Mouse (Mus musculus) megakaryocyte, adult 5-6 weeks (primary cell): ENCODE results near the gene Serpini1. TPM values are rescaled to one million over a fixed set of nuclear protein-coding genes. Genes with fewer than 3 reads are reported as not detected.

Experiments used
- ATAC-seq: 2 replicates; pipeline ENCODE4 v1.8.0; 2016; ENCODE audit warnings: mild to moderate bottlenecking, inconsistent platforms; ENCODE audit not compliant: poor library complexity, severe bottlenecking
- total RNA-seq, 2 experiments: library from RNA; stranded (forward) in 1 of 2; stranded (reverse) in 1 of 2; fragments of 153-499, 151-499 nt in 1 of 2; fragments of 221-1000, 200-1000 nt in 1 of 2; gene quantifications; 2 replicates each; pipeline versions ENCODE4 v1.2.3 to v1.2.4; 2015 to 2017

Serpini1 gene
- total RNA-seq (2015) (0.76 and 2.4 TPM in 2 replicates), total RNA-seq (2017) (1.1 and 3.4 TPM in 2 replicates)

DNA sequence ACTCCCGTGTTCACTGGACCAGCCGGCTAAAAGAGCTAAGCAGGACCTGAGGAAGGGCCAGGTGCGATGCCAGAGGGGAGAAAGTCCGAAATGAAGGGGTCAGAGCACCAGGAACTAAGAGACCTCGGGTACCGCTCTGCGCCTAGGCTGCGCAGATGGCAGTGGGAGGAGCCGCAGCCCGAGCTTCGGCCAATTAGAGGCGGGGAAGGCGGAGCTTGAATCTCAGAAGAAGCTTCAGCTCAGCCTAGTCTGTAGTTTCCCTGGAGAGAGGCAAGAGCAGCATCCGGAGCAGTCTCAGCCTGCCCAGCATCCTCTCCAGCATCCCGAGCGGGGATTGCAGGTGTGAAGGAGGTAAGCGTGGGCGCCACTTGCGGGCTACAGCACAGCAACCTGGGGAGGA is at the start of gene Serpini1:
TSS of gene Serpini1 (plus strand) at position 256 of the 400 bp plus-strand sequence.
- peak; percentile 70 for ATAC-seq

GRCm38 (mm10) chr3:75517631-75518250 is 39.6 kb upstream of the Serpini1 start:
- peak; percentile 90 for ATAC-seq

GRCm38 (mm10) chr3:75521314-75521713 is 36.0 kb upstream of the Serpini1 start:
- no peak for ATAC-seq

DNA sequence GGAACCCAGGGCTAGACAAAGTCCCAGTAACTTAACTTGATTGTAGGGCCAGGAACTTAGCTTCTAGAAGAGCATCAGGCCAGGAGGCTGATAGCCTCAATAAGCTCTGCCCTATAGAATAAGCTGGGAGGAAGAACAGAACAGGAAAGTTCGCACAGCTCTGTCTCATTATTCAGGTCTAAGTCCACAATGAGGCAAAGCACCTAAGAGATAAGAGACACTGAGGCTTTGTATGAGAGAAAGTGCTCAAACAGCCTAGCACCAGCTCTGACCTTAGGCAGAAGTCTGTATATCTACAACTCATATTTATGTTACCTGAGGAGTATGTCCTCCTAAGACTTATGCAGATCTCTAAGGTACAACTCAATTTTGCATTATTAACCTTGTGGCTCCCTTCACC is 34.8 kb upstream of the Serpini1 start:
- ATAC-seq: no peak

DNA sequence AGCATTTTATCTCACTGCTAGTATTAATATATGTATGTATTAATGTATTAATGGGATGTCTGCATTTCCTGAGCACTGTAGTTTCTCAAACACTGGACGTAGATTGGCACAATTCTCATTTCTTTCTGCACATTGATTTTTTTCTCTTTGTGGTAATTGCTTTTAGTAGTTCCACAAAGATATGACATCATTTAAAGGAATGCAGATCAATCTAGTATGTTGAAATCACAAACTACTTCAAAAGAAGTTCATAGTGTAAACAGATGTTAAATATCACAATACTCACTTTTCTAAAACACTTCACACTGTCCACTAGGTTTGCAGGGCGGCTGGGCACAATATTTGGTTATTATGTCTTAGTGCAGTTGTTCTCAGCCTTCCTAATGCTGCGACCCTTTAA is 26.3 kb upstream of the Serpini1 start:
- no peak for ATAC-seq

GRCm38 (mm10) chr3:75534045-75534834 is 23.1 kb upstream of the Serpini1 start:
- no peak for ATAC-seq

GRCm38 (mm10) chr3:75541259-75541658 is 16.1 kb upstream of the Serpini1 start:
- ATAC-seq: no peak

GRCm38 (mm10) chr3:75542852-75543251 is 14.5 kb upstream of the Serpini1 start:
- no peak for ATAC-seq

DNA sequence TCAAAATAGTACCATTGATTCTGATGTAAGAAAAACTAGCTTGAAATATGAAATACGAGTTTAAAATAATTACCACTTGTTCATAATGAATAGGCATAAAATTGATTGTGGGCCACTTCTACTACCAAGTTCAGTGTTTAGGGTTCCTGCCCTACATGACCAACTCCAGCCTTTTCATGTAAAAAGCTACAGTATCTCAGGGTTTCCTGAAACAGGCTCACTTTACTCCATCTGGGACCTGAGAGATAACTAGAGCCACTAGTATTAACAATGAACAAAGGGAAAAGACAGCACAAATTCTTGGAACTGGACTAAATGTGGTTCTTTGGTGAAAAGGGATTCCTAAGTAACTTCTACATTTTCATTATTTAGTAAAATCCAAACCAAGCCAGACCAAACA is 13.1 kb upstream of the Serpini1 start:
- no peak for ATAC-seq

- ATAC-seq: no peak
Observed at GRCm38 (mm10) chr3:75551248-75551647, 6.1 kb upstream of the Serpini1 start.

- peak; percentile 26 for ATAC-seq
Observed at GRCm38 (mm10) chr3:75556121-75556694, 1.1 kb upstream of the Serpini1 start.

GRCm38 (mm10) chr3:75556695-75557291 is 554 bp upstream of the Serpini1 start, which contains the start of gene Pdcd10:
TSS of gene Pdcd10 (minus strand) at chr3:75556856.
- peak; percentile 81 for ATAC-seq

DNA sequence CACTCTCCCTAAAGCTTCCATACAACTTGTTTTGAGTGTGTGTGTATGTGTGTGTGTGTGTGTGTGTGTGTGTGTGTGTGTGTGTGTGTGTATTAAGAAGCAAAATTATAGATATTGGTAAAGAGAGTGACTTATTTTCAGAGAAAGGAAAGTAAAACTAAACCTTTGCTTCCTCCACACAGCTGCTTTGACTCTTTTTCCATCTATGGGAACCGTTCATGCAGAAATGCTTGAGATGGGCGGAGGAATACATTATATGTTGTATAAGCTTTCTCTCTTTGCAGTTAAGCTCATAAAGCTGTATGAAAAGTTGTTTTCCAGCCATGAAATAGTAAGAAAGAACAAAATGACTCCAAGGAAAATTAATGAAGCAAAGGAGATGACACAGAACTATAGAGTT is 16.7 kb downstream of the Serpini1 start:
- ATAC-seq: no peak

GRCm38 (mm10) chr3:75575582-75575981 is 18.2 kb downstream of the Serpini1 start:
- ATAC-seq: no peak

GRCm38 (mm10) chr3:75579352-75579751 is 22.0 kb downstream of the Serpini1 start:
- peak; percentile 68 for ATAC-seq

DNA sequence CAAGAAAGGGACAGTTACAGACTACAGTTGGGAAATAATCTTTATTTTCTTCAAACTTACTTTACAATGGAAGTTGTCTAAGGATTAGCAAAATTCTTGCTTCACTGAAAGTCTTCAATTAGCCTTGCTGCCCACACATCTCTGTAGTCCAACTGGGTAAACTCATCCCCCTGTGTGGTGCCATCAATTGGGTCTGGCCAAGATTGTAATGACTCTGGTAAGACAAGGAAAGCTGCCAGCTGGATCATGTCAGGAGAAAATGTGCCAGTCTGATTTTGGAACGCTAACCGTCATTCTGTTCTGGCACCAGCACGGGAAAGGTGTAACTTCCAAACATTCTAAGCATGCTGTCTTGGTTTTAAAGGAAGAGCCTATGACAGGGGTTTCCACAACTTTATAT is 25.9 kb downstream of the Serpini1 start:
- ATAC-seq: no peak

DNA sequence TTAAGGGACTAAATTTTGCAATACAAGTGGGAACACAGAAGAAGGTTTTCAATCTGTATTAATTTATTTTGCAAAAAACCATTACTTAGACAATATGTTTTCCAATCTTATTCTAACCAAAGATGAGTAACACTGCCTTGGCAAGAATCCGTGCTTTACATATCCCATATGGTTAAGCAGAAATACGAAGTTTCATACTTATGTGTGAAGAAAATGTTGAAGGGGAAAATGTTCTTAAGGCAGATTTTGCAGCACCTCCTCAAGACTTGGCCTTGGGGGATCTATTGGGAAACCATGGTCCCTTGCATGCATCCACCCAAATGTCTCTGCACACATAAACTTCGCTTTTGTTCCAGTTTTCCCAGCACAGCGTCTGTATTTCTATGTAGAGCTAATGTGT is 27.6 kb downstream of the Serpini1 start:
- ATAC-seq: no peak

GRCm38 (mm10) chr3:75611019-75611418 is 53.7 kb downstream of the Serpini1 start:
- ATAC-seq: no peak

- no peak for ATAC-seq
Observed at GRCm38 (mm10) chr3:75624627-75625026, 67.3 kb downstream of the Serpini1 start.

DNA sequence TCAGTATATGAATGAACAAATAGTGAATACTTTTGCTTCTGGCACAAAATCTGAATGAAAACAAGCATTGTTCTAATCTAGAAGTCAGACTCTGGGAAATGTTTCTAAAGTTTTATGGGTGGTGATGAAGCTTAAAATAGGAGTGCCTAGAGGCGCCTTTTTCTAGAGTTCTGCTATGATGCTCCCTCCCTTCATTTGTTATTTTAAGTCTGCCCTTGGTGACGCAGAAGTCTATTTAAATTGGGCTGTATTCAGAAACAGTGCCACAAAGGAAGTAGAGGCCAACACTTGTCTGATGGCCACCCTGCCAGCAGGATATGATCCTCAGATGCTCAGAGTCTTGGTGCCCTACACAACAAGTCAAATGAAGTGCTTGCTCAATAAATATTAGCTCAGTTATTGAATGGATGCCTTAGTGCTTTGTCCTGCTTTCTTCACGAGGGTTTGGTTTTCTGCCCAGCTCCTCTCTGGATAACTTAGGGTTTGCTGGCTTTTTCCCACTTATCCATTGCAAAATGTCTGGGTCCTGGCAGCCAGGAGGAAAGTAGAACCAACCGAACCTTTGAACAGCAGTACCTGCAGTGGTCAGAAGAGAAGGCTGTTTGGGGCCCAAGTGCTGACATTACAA is 73.8 kb downstream of the Serpini1 start:
- no peak for ATAC-seq

- no peak for ATAC-seq
Observed at GRCm38 (mm10) chr3:75633221-75633620, 75.9 kb downstream of the Serpini1 start.
